Mouse (Mus musculus) midbrain, postnatal 0 days (tissue): ENCODE results near the gene Pak2. TPM values are rescaled to one million over a fixed set of nuclear protein-coding genes. Genes with fewer than 3 reads are reported as not detected.

Experiments
- ATAC-seq: fragments of 200-750 bp; cut with Nextera tagmentation; 2 replicates; pipeline ENCODE4 v1.8.0; 2017; ENCODE audit warnings: moderate number of reproducible peaks, mild to moderate bottlenecking, moderate TSS enrichment, moderate library complexity; ENCODE audit not compliant: low FRiP score
- DNase-seq: peaks from one replicate; pipeline ENCODE4 v3.0.0-alpha.2; 2015; ENCODE audit warnings: low spot score
- H3K27ac ChIP-seq: fragments of 300-500 bp; sonication (generic); 2 replicates; pipeline ENCODE4 v1.5.1; 2014; ENCODE audit warnings: low read depth, mild to moderate bottlenecking, low read length, mixed read lengths
- H3K27me3 ChIP-seq: fragments of 300-500 bp; sonication (generic); 2 replicates; pipeline ENCODE4 v1.6.1; 2014; ENCODE audit warnings: low read length, control low read depth, mixed read lengths; ENCODE audit not compliant: insufficient read depth
- H3K36me3 ChIP-seq: fragments of 300-500 bp; sonication (generic); 2 replicates; pipeline ENCODE4 v1.6.1; 2014; ENCODE audit warnings: low read length, control low read depth, mixed read lengths; ENCODE audit not compliant: insufficient read depth
- H3K4me1 ChIP-seq: fragments of 300-500 bp; sonication (generic); 2 replicates; pipeline ENCODE4 v1.6.1; 2014; ENCODE audit warnings: mild to moderate bottlenecking, control low read depth, antibody characterized with exemption, low read length, mixed read lengths; ENCODE audit not compliant: insufficient read depth
- H3K4me2 ChIP-seq: fragments of 300-500 bp; sonication (generic); 2 replicates; pipeline ENCODE4 v1.6.1; 2014; ENCODE audit warnings: low read depth, mild to moderate bottlenecking, low read length, mixed read lengths; ENCODE audit not compliant: poor library complexity, severe bottlenecking
- H3K4me3 ChIP-seq: fragments of 300-500 bp; sonication (generic); 2 replicates; pipeline ENCODE4 v1.5.1; 2014; ENCODE audit warnings: low read depth, mild to moderate bottlenecking, low read length, moderate library complexity
- H3K9ac ChIP-seq: fragments of 300-500 bp; sonication (generic); replicated peaks from 2 replicates; pipeline ENCODE4 v1.6.1; 2014; ENCODE audit warnings: mild to moderate bottlenecking, low read length, moderate library complexity, mixed read lengths; ENCODE audit not compliant: poor library complexity, severe bottlenecking
- H3K9me3 ChIP-seq: fragments of 300-500 bp; sonication (generic); 2 replicates; pipeline ENCODE4 v1.6.1; 2016; ENCODE audit warnings: low read length, control low read depth
- CTCF ChIP-seq: IDR thresholded peaks from 2 replicates; pipeline ENCODE4 v1.5.1; 2016; ENCODE audit warnings: antibody characterized with exemption, mild to moderate bottlenecking
- WGBS: fragments of 180-500 bp; shearing (Covaris S2); extraction: QIAGEN DNeasy Blood & Tissue Kit; methylation state at CpG from one replicate; pipeline ENCODE4 v1.1.7; 2014; 5-methylcytosine and 5-hydroxymethylcytosine counted together
- microRNA-seq: library from miRNA; unstranded; fragments of <30 nt; microRNA quantifications from one replicate; pipeline ENCODE4, GENCODE M21; 2016; ENCODE audit warnings: borderline number of aligned reads
- polyA plus RNA-seq: library from polyadenylated mRNA; unstranded; fragments of >200 nt; fragmentation: Nextera tagmentation; extraction: Ambion mirVana; gene quantifications from 2 replicates; pipeline ENCODE4 v1.2.1, GENCODE M21; 2015
- total RNA-seq: library from RNA; depleted of rRNA; stranded (reverse); fragments of >200 nt; gene quantifications from 2 replicates; pipeline ENCODE4 v1.2.3, GENCODE M21; 2014; rRNA removed

Pak2 gene
- total and polyA plus RNA-seq, 2 experiments from 2014 or later, result 26.0 to 35.3 TPM

GRCm38 (mm10) chr16:31979501-31979900 lies 99.6 kb downstream of the Pak2 start:
- H3K36me3 ChIP-seq, result peaks cover 11% of the 10 kb centered on the region; the same call in 1 of the 2 replicates
- H3K9ac ChIP-seq, result no peak overlapping the region
- H3K27ac ChIP-seq, result no peak overlapping the region
- no peaks in the 10 kb centered on the region for H3K4me1 ChIP-seq
- WGBS, result 96% methylated on average over 3 of the region's 3 CpGs
- H3K9me3 ChIP-seq, result no peaks in the 10 kb centered on the region
- no peak for ATAC-seq
- H3K4me2 ChIP-seq, result no peak overlapping the region
- H3K4me3 ChIP-seq, result no peak overlapping the region
- H3K27me3 ChIP-seq, result no peaks in the 10 kb centered on the region
- DNase-seq, result no peak
- TF ChIP-seq CTCF, result no peak

DNA sequence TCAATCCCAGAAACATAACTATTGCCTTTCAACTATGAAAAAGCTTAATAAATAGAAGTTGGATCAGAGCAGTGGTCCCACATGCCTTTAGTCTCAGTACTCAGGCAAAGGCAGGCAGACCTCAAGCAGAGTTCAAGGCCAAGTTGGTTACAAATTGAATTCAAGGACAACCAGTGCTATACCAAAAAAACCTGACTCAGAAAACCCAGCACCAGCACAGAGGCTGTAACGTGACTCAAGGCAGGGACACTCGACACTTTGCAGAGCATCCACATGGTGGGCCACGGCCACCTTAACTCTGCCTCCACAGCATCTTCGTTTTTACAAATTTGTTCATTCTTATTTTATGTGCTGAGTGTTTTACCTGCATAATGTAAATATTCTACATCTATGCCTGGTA lies 103.9 kb downstream of the Pak2 start:
- DNase-seq (no peak), ATAC-seq (no peak)
- H3K9me3 ChIP-seq, result no peaks in the 10 kb centered on the region
- H3K9ac ChIP-seq, result no peak overlapping the region
- H3K27me3 ChIP-seq, result no peaks in the 10 kb centered on the region
- no peak for TF ChIP-seq CTCF
- H3K4me2 ChIP-seq, result no peak overlapping the region
- H3K36me3 ChIP-seq, result peaks cover 18% of the 10 kb centered on the region; the same call in 1 of the 2 replicates
- H3K4me1 ChIP-seq, result no peaks in the 10 kb centered on the region
- no peak overlapping the region for H3K27ac ChIP-seq
- no peak overlapping the region for H3K4me3 ChIP-seq
- WGBS, result 96% methylated on average over 4 of the region's 4 CpGs

Small RNAs within 50 kb of the gene (microRNA-seq; reads per million reads assigned to microRNA genes)
- gene Gm26269, result not detected

Other genes starting within 250 kb of the Pak2 start
- 0.19 and 0.22 TPM in 2 replicates for gene Meltf, start 200.5 kb downstream of the Pak2 start, total RNA-seq
- gene Meltf, start 200.5 kb downstream of the Pak2 start, polyA plus RNA-seq, result 0.25 and 0.27 TPM in 2 replicates
- gene Pigz, start 145.5 kb downstream of the Pak2 start, total RNA-seq, result 2.1 and 3.2 TPM in 2 replicates
- 2.5 and 3.9 TPM in 2 replicates for gene Pigz, start 145.5 kb downstream of the Pak2 start, polyA plus RNA-seq
- 95.0 and 98.0 TPM in 2 replicates for gene 0610012G03Rik, start 130.8 kb downstream of the Pak2 start, total RNA-seq
- gene 0610012G03Rik, start 130.8 kb downstream of the Pak2 start, polyA plus RNA-seq, result 139 and 143 TPM in 2 replicates
- gene Ncbp2, start 130.8 kb downstream of the Pak2 start, total RNA-seq, result 25.9 and 31.5 TPM in 2 replicates
- gene Ncbp2, start 130.8 kb downstream of the Pak2 start, polyA plus RNA-seq, result 65.7 and 73.2 TPM in 2 replicates
- 23.3 and 26.5 TPM in 2 replicates for gene Senp5, start 76.1 kb downstream of the Pak2 start, total RNA-seq
- 10.1 and 12.8 TPM in 2 replicates for gene Senp5, start 76.1 kb downstream of the Pak2 start, polyA plus RNA-seq
- gene Pigx, start 20.4 kb upstream of the Pak2 start, total RNA-seq, result 38.8 and 53.2 TPM in 2 replicates
- gene Pigx, start 20.4 kb upstream of the Pak2 start, polyA plus RNA-seq, result 90.4 and 91.3 TPM in 2 replicates
- gene Cep19, start 20.5 kb upstream of the Pak2 start, total RNA-seq, result 29.9 and 34.7 TPM in 2 replicates
- gene Cep19, start 20.5 kb upstream of the Pak2 start, polyA plus RNA-seq, result 54.3 and 57.3 TPM in 2 replicates
- 9.9 and 11.3 TPM in 2 replicates for gene Nrros, start 86.3 kb upstream of the Pak2 start, total RNA-seq
- 4.9 and 5.8 TPM in 2 replicates for gene Nrros, start 86.3 kb upstream of the Pak2 start, polyA plus RNA-seq
- gene Bex6, start 100.5 kb upstream of the Pak2 start, total RNA-seq, result not detected in 2 replicates
- gene Bex6, start 100.5 kb upstream of the Pak2 start, polyA plus RNA-seq, result not detected in 2 replicates
- gene Fbxo45, start 167.8 kb upstream of the Pak2 start, total RNA-seq, result 29.9 and 39.6 TPM in 2 replicates
- gene Fbxo45, start 167.8 kb upstream of the Pak2 start, polyA plus RNA-seq, result 15.0 and 16.6 TPM in 2 replicates
- gene Wdr53, start 167.9 kb upstream of the Pak2 start, total RNA-seq, result 11.6 and 12.4 TPM in 2 replicates
- gene Wdr53, start 167.9 kb upstream of the Pak2 start, polyA plus RNA-seq, result 10.7 and 11.1 TPM in 2 replicates
- 0.38 TPM in 1 of 2 replicates, not detected in the other for gene Smco1, start 192.1 kb upstream of the Pak2 start, total RNA-seq
- 0.11 TPM in 1 of 2 replicates, not detected in the other for gene Smco1, start 192.1 kb upstream of the Pak2 start, polyA plus RNA-seq
- 34.8 and 42.1 TPM in 2 replicates for gene Rnf168, start 198.1 kb upstream of the Pak2 start, total RNA-seq
- 22.3 and 27.1 TPM in 2 replicates for gene Rnf168, start 198.1 kb upstream of the Pak2 start, polyA plus RNA-seq